Mouse (Mus musculus): ENCODE data around the gene Syt5. TPM values are rescaled to one million over a fixed set of nuclear protein-coding genes. Genes with fewer than 3 reads are reported as not detected.

Gene Syt5
- polyA plus RNA-seq, 1 experiment from 2014 or later = 2.8 TPM

GRCm38 (mm10) chr7:4516332-4517050, 30.9 kb downstream of the Syt5 start, which contains the start of gene Tnnt1:
Tnnt1 (minus strand) TSS chr7:4516382.
- WGBS = 8% methylated on average over 4 of the region's 4 CpGs
- Histone ChIP-seq H3K9me3 (no peaks in the 10 kb centered on the region), H3K27ac (peak within 1 kb of the TSS; percentile 87), H3K4me1 (peaks cover 74% of the 10 kb centered on the region), H3K27me3 (ENCODE audit: insufficient read depth, poor library complexity, severe bottlenecking) (peaks cover 2% of the 10 kb centered on the region; the same call in 1 of the 2 replicates), H3K36me3 (peaks cover 26% of the 10 kb centered on the region), H3K4me3 (peak within 1 kb of the TSS; percentile 34)
- no peak for DNase-seq (ENCODE audit: low spot score)

- Histone ChIP-seq H3K27ac (peak overlapping the region; percentile 87), H3K4me3 (peak overlapping the region; percentile 34), H3K9me3 (no peaks in the 10 kb centered on the region), H3K36me3 (peaks cover 26% of the 10 kb centered on the region), H3K27me3 (ENCODE audit: insufficient read depth, poor library complexity, severe bottlenecking) (no peaks in the 10 kb centered on the region), H3K4me1 (peaks cover 80% of the 10 kb centered on the region)
- WGBS = 56% methylated on average over 6 of the region's 6 CpGs
- DNase-seq (ENCODE audit: low spot score) = no peak
These were observed 31.5 kb downstream of the Syt5 start for GRCm38 (mm10) chr7:4515853-4516252.

- no peak for DNase-seq (ENCODE audit: low spot score)
- H3K9me3 ChIP-seq = no peaks in the 10 kb centered on the region
These were observed 33.3 kb downstream of the Syt5 start for GRCm38 (mm10) chr7:4513829-4514712.

GRCm38 (mm10) chr7:4513236-4513635, 34.1 kb downstream of the Syt5 start:
- DNase-seq (ENCODE audit: low spot score) = no peak
- WGBS = 21% methylated on average over 13 of the region's 13 CpGs

More at GRCm38 (mm10) chr7:4513829-4514712, 33.3 kb downstream of the Syt5 start:
- WGBS = 52% methylated on average over 6 of the region's 6 CpGs
- peaks cover 11% of the 10 kb centered on the region for H3K36me3 ChIP-seq
- H3K27me3 ChIP-seq (ENCODE audit: insufficient read depth, poor library complexity, severe bottlenecking) = no peaks in the 10 kb centered on the region
- peak overlapping the region; percentile 37 for H3K4me3 ChIP-seq
- peaks cover 84% of the 10 kb centered on the region for H3K4me1 ChIP-seq
- peak overlapping the region; percentile 87 for H3K27ac ChIP-seq

GRCm38 (mm10) chr7:4511489-4512224, 35.7 kb downstream of the Syt5 start:
- 58% methylated on average over 8 of the region's 8 CpGs for WGBS
- peaks cover 74% of the 10 kb centered on the region for H3K4me1 ChIP-seq
- peak overlapping the region; percentile 29; the same call in 1 of the 2 replicates for H3K4me3 ChIP-seq
- H3K27ac ChIP-seq = peak overlapping the region; percentile 72
- no peaks in the 10 kb centered on the region for H3K27me3 ChIP-seq (ENCODE audit: insufficient read depth, poor library complexity, severe bottlenecking)
- H3K9me3 ChIP-seq = no peaks in the 10 kb centered on the region
- peaks cover 10% of the 10 kb centered on the region; the same call in 1 of the 2 replicates for H3K36me3 ChIP-seq
- DNase-seq (ENCODE audit: low spot score) = no peak

More at GRCm38 (mm10) chr7:4513236-4513635, 34.1 kb downstream of the Syt5 start:
- Histone ChIP-seq H3K27ac (peak overlapping the region; percentile 87; the same call in 1 of the 2 replicates), H3K9me3 (no peaks in the 10 kb centered on the region), H3K4me3 (peak overlapping the region; percentile 37), H3K4me1 (peaks cover 82% of the 10 kb centered on the region), H3K27me3 (ENCODE audit: insufficient read depth, poor library complexity, severe bottlenecking) (no peaks in the 10 kb centered on the region), H3K36me3 (peaks cover 9% of the 10 kb centered on the region)

- WGBS = 13% methylated on average over 24 of the region's 24 CpGs
- Histone ChIP-seq H3K9me3 (no peaks in the 10 kb centered on the region), H3K27ac (peak overlapping the region; percentile 68), H3K4me1 (peaks cover 60% of the 10 kb centered on the region), H3K4me3 (peak overlapping the region; percentile 31), H3K36me3 (peaks cover 10% of the 10 kb centered on the region; the same call in 1 of the 2 replicates), H3K27me3 (ENCODE audit: insufficient read depth, poor library complexity, severe bottlenecking) (no peaks in the 10 kb centered on the region)
- peak; percentile 96 for DNase-seq (ENCODE audit: low spot score)
These were observed 37.3 kb downstream of the Syt5 start for GRCm38 (mm10) chr7:4509863-4510608.

GRCm38 (mm10) chr7:4508739-4509116, 38.6 kb downstream of the Syt5 start:
- peaks cover 54% of the 10 kb centered on the region for H3K4me1 ChIP-seq
- H3K36me3 ChIP-seq = peaks cover 10% of the 10 kb centered on the region; the same call in 1 of the 2 replicates
- no peak overlapping the region for H3K4me3 ChIP-seq
- H3K9me3 ChIP-seq = no peaks in the 10 kb centered on the region
- H3K27ac ChIP-seq = peak overlapping the region; percentile 29; the same call in 1 of the 2 replicates
- 76% methylated on average over 8 of the region's 8 CpGs for WGBS
- no peaks in the 10 kb centered on the region for H3K27me3 ChIP-seq (ENCODE audit: insufficient read depth, poor library complexity, severe bottlenecking)
- DNase-seq (ENCODE audit: low spot score) = no peak

- no peak for DNase-seq (ENCODE audit: low spot score)
- 74% methylated on average over 32 of the region's 32 CpGs for WGBS
- Histone ChIP-seq H3K4me3 (no peak overlapping the region), H3K36me3 (peaks cover 10% of the 10 kb centered on the region; the same call in 1 of the 2 replicates), H3K27ac (0 out of 2 replicates have a peak overlapping the region, but pooled peaks have one; percentile 29), H3K27me3 (ENCODE audit: insufficient read depth, poor library complexity, severe bottlenecking) (no peaks in the 10 kb centered on the region), H3K9me3 (no peaks in the 10 kb centered on the region), H3K4me1 (peaks cover 49% of the 10 kb centered on the region)
These were observed 39.1 kb downstream of the Syt5 start for GRCm38 (mm10) chr7:4508062-4508738.

- H3K36me3 ChIP-seq = peaks cover 10% of the 10 kb centered on the region; the same call in 1 of the 2 replicates
- H3K4me1 ChIP-seq = peaks cover 44% of the 10 kb centered on the region
- no peak overlapping the region for H3K27ac ChIP-seq
- H3K9me3 ChIP-seq = no peaks in the 10 kb centered on the region
- DNase-seq (ENCODE audit: low spot score) = no peak
- 62% methylated on average over 3 of the region's 4 CpGs for WGBS
- no peak overlapping the region for H3K4me3 ChIP-seq
- H3K27me3 ChIP-seq (ENCODE audit: insufficient read depth, poor library complexity, severe bottlenecking) = no peaks in the 10 kb centered on the region
These were observed 40.1 kb downstream of the Syt5 start for GRCm38 (mm10) chr7:4507220-4507619.

- 45% methylated on average over 11 of the region's 11 CpGs for WGBS
- Histone ChIP-seq H3K27ac (peak overlapping the region; percentile 49), H3K4me1 (peaks cover 27% of the 10 kb centered on the region), H3K27me3 (ENCODE audit: insufficient read depth, poor library complexity, severe bottlenecking) (no peaks in the 10 kb centered on the region), H3K4me3 (no peak overlapping the region), H3K36me3 (peaks cover 10% of the 10 kb centered on the region; the same call in 1 of the 2 replicates), H3K9me3 (no peaks in the 10 kb centered on the region)
- DNase-seq (ENCODE audit: low spot score) = no peak
These were observed 42.5 kb downstream of the Syt5 start for GRCm38 (mm10) chr7:4504646-4505435.

- H3K4me1 ChIP-seq = peaks cover 28% of the 10 kb centered on the region
- WGBS = 81% methylated on average over 5 of the region's 5 CpGs
- H3K27ac ChIP-seq = no peak overlapping the region
- no peak for DNase-seq (ENCODE audit: low spot score)
- peaks cover 10% of the 10 kb centered on the region; the same call in 1 of the 2 replicates for H3K36me3 ChIP-seq
- no peaks in the 10 kb centered on the region for H3K27me3 ChIP-seq (ENCODE audit: insufficient read depth, poor library complexity, severe bottlenecking)
- no peaks in the 10 kb centered on the region for H3K9me3 ChIP-seq
- no peak overlapping the region for H3K4me3 ChIP-seq
These were observed 43.5 kb downstream of the Syt5 start for GRCm38 (mm10) chr7:4503858-4504257.
